Mouse (Mus musculus): Measurements from ENCODE around the gene Rab38. TPM values are rescaled to one million over a fixed set of nuclear protein-coding genes. Genes with fewer than 3 reads are reported as not detected.
A peak's percentile ranks its signal among the peaks of the same experiment; 100 is the strongest.

Gene Rab38
- polyA plus RNA-seq (2016; fragmentation: Nextera tagmentation; extraction: Ambion mirVana), result 1.7 and 4.1 TPM in 2 replicates

GRCm38 (mm10) chr7:88429786-88430691, at the start of gene Rab38:
Gene Rab38 (plus strand): TSS chr7:88430273.
- DNase-seq (ENCODE audit: low spot score), result peak; percentile 88
- Histone ChIP-seq H3K36me3 (no peaks in the 10 kb centered on the region), H3K9me3 (no peaks in the 10 kb centered on the region), H3K4me1 (no peaks in the 10 kb centered on the region), H3K27me3 (ENCODE audit: insufficient read depth, poor library complexity, severe bottlenecking) (peaks cover 8% of the 10 kb centered on the region; the same call in 1 of the 2 replicates), H3K4me3 (peak within 1 kb of the TSS; percentile 72), H3K27ac (peak within 1 kb of the TSS; percentile 65; the same call in 1 of the 2 replicates)
- WGBS, result under 1% methylated on average over 35 of the region's 35 CpGs

DNA sequence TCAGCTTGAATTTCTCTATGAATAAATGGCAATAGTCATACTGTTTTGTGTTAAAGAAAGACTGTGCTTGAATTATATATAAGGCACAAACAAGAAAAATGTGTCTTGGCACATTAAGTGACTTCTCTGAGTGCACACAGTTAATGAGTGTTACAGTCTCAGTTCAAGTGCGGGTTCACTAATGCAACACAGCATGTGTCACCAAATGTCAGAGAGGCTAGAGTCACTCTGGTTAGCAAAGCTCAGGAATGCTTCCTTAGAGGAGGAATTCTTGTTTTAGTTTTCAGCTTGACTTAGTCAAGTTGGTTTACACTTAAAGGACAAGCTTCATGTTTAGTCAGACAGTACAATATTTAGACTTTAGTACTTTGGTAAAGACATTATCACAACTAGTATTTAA, 35.5 kb upstream of the Rab38 start:
- Histone ChIP-seq H3K9me3 (no peaks in the 10 kb centered on the region), H3K27me3 (ENCODE audit: insufficient read depth, poor library complexity, severe bottlenecking) (no peaks in the 10 kb centered on the region), H3K36me3 (no peaks in the 10 kb centered on the region), H3K4me3 (no peak overlapping the region), H3K27ac (no peak overlapping the region), H3K4me1 (no peaks in the 10 kb centered on the region)
- no peak for DNase-seq (ENCODE audit: low spot score)
- WGBS, result 75% methylated on average over 1 of the region's 1 CpGs

GRCm38 (mm10) chr7:88395745-88396144, 34.3 kb upstream of the Rab38 start:
- Histone ChIP-seq H3K4me1 (no peaks in the 10 kb centered on the region), H3K27ac (no peak overlapping the region), H3K27me3 (ENCODE audit: insufficient read depth, poor library complexity, severe bottlenecking) (no peaks in the 10 kb centered on the region), H3K36me3 (no peaks in the 10 kb centered on the region), H3K4me3 (no peak overlapping the region), H3K9me3 (no peaks in the 10 kb centered on the region)
- no peak for DNase-seq (ENCODE audit: low spot score)
- 31% methylated on average over 2 of the region's 2 CpGs for WGBS

DNA sequence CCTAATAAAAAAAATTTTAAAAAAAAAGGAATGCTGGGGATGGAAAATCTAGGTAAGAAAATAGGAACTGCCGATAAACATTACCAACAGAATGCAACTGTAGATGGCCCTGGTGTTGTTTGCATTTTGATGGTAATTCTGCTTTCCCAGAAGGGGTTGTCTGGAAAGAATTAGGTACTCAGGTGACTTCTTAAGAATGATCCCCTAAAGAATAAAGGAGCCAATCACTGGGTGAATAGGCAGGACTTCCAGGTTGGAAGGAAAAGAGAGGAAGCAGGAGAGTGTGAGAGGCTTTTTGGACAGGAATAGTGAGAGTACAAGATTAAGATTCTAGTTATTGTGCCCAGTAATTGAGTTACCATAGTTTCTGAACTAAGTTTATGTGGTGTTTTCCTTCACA, 24.8 kb upstream of the Rab38 start:
- 82% methylated on average over 1 of the region's 1 CpGs for WGBS
- H3K36me3 ChIP-seq, result no peaks in the 10 kb centered on the region
- no peak for DNase-seq (ENCODE audit: low spot score)
- no peak overlapping the region for H3K27ac ChIP-seq
- no peaks in the 10 kb centered on the region for H3K4me1 ChIP-seq
- no peaks in the 10 kb centered on the region for H3K27me3 ChIP-seq (ENCODE audit: insufficient read depth, poor library complexity, severe bottlenecking)
- H3K4me3 ChIP-seq, result no peak overlapping the region
- H3K9me3 ChIP-seq, result no peaks in the 10 kb centered on the region

- no peaks in the 10 kb centered on the region for H3K9me3 ChIP-seq
- 69% methylated on average over 2 of the region's 2 CpGs for WGBS
- H3K27me3 ChIP-seq (ENCODE audit: insufficient read depth, poor library complexity, severe bottlenecking), result no peaks in the 10 kb centered on the region
- no peak overlapping the region for H3K27ac ChIP-seq
- H3K4me3 ChIP-seq, result no peak overlapping the region
- DNase-seq (ENCODE audit: low spot score), result no peak
- no peaks in the 10 kb centered on the region for H3K36me3 ChIP-seq
- H3K4me1 ChIP-seq, result no peaks in the 10 kb centered on the region
Measured at GRCm38 (mm10) chr7:88406466-88406865, 23.6 kb upstream of the Rab38 start.

- Histone ChIP-seq H3K9me3 (no peaks in the 10 kb centered on the region), H3K27me3 (ENCODE audit: insufficient read depth, poor library complexity, severe bottlenecking) (no peaks in the 10 kb centered on the region), H3K4me3 (no peak overlapping the region), H3K4me1 (no peaks in the 10 kb centered on the region), H3K27ac (no peak overlapping the region), H3K36me3 (no peaks in the 10 kb centered on the region)
- DNase-seq (ENCODE audit: low spot score), result no peak
Measured at GRCm38 (mm10) chr7:88421821-88422220, 8.3 kb upstream of the Rab38 start.

- no peaks in the 10 kb centered on the region for H3K36me3 ChIP-seq
- H3K27ac ChIP-seq, result no peak overlapping the region
- 70% methylated on average over 2 of the region's 2 CpGs for WGBS
- no peak for DNase-seq (ENCODE audit: low spot score)
- H3K27me3 ChIP-seq (ENCODE audit: insufficient read depth, poor library complexity, severe bottlenecking), result no peaks in the 10 kb centered on the region
- H3K4me1 ChIP-seq, result no peaks in the 10 kb centered on the region
- H3K9me3 ChIP-seq, result no peaks in the 10 kb centered on the region
- no peak overlapping the region for H3K4me3 ChIP-seq
Measured at GRCm38 (mm10) chr7:88423889-88424288, 6.2 kb upstream of the Rab38 start.

- no peak overlapping the region for H3K27ac ChIP-seq
- no peaks in the 10 kb centered on the region for H3K4me1 ChIP-seq
- H3K27me3 ChIP-seq (ENCODE audit: insufficient read depth, poor library complexity, severe bottlenecking), result no peaks in the 10 kb centered on the region
- no peak overlapping the region for H3K4me3 ChIP-seq
- WGBS, result 71% methylated on average over 3 of the region's 3 CpGs
- H3K9me3 ChIP-seq, result no peaks in the 10 kb centered on the region
- DNase-seq (ENCODE audit: low spot score), result no peak
- H3K36me3 ChIP-seq, result no peaks in the 10 kb centered on the region
Measured at GRCm38 (mm10) chr7:88425744-88426143, 4.3 kb upstream of the Rab38 start.

- WGBS, result 78% methylated on average over 3 of the region's 3 CpGs
- Histone ChIP-seq H3K4me1 (no peaks in the 10 kb centered on the region), H3K27me3 (ENCODE audit: insufficient read depth, poor library complexity, severe bottlenecking) (peaks cover 8% of the 10 kb centered on the region; the same call in 1 of the 2 replicates), H3K9me3 (no peaks in the 10 kb centered on the region), H3K4me3 (no peak overlapping the region), H3K36me3 (no peaks in the 10 kb centered on the region), H3K27ac (no peak overlapping the region)
- no peak for DNase-seq (ENCODE audit: low spot score)
Measured at GRCm38 (mm10) chr7:88427484-88427883, 2.6 kb upstream of the Rab38 start.

DNA sequence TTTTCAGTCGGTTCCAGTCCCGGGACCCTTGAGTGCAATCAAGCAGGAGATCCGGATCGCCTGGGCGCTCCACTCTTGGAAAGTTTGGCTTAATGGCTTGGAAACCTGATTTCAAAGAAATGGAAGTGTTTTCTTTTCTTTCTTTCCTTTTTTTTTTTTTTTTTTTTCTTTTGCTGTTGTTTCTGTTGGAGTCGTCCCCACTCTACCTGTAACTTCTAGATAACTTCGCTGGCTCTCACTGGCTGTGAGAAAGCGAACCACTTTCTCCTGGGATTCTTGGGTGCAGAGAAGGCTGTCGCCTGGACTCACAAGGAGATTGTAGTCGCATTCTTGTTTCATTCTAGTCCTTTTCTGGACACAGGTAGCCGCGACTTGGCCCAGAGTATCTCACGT, 615 bp downstream of the Rab38 start:
- peak overlapping the region; percentile 65; the same call in 1 of the 2 replicates for H3K27ac ChIP-seq
- peak overlapping the region; percentile 72 for H3K4me3 ChIP-seq
- H3K36me3 ChIP-seq, result no peaks in the 10 kb centered on the region
- H3K9me3 ChIP-seq, result no peaks in the 10 kb centered on the region
- DNase-seq (ENCODE audit: low spot score), result no peak
- WGBS, result 5% methylated on average over 13 of the region's 13 CpGs
- peaks cover 8% of the 10 kb centered on the region; the same call in 1 of the 2 replicates for H3K27me3 ChIP-seq (ENCODE audit: insufficient read depth, poor library complexity, severe bottlenecking)
- H3K4me1 ChIP-seq, result no peaks in the 10 kb centered on the region

GRCm38 (mm10) chr7:88440301-88440700, 10.2 kb downstream of the Rab38 start:
- no peaks in the 10 kb centered on the region for H3K9me3 ChIP-seq
- no peaks in the 10 kb centered on the region for H3K36me3 ChIP-seq
- no peak overlapping the region for H3K4me3 ChIP-seq
- no peak overlapping the region for H3K27ac ChIP-seq
- no peaks in the 10 kb centered on the region for H3K4me1 ChIP-seq
- H3K27me3 ChIP-seq (ENCODE audit: insufficient read depth, poor library complexity, severe bottlenecking), result no peaks in the 10 kb centered on the region
- DNase-seq (ENCODE audit: low spot score), result no peak

GRCm38 (mm10) chr7:88442649-88443048, 12.6 kb downstream of the Rab38 start:
- H3K27me3 ChIP-seq (ENCODE audit: insufficient read depth, poor library complexity, severe bottlenecking), result no peaks in the 10 kb centered on the region
- H3K27ac ChIP-seq, result no peak overlapping the region
- DNase-seq (ENCODE audit: low spot score), result no peak
- H3K4me3 ChIP-seq, result no peak overlapping the region
- H3K36me3 ChIP-seq, result no peaks in the 10 kb centered on the region
- no peaks in the 10 kb centered on the region for H3K4me1 ChIP-seq
- no peaks in the 10 kb centered on the region for H3K9me3 ChIP-seq

DNA sequence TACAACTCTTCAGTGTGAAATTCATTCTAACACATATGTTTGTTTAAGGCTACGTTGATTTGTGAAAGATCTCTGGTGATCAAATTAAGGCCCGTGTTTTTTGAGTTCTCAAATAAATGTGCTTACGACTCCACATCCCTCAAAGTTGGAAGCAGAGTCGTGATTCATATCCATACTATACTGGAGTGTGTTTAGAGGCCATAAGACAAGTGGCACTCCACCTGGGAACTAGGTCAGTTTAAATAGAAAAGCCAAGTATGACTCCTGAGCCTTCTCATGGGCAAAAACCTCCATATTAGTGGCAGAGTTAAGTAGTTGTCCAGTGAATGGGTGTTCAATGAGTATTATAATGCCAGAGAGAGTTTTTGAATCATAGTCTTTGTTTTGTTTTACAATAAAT, 13.4 kb downstream of the Rab38 start:
- no peak for DNase-seq (ENCODE audit: low spot score)
- no peak overlapping the region for H3K4me3 ChIP-seq
- no peak overlapping the region for H3K27ac ChIP-seq
- H3K9me3 ChIP-seq, result no peaks in the 10 kb centered on the region
- no peaks in the 10 kb centered on the region for H3K4me1 ChIP-seq
- no peaks in the 10 kb centered on the region for H3K27me3 ChIP-seq (ENCODE audit: insufficient read depth, poor library complexity, severe bottlenecking)
- no peaks in the 10 kb centered on the region for H3K36me3 ChIP-seq
- 75% methylated on average over 4 of the region's 4 CpGs for WGBS
